Mouse (Mus musculus): ENCODE data around the gene Abcd3.
A peak's percentile ranks its signal among the peaks of the same experiment; 100 is the strongest.

- TF ChIP-seq CTCF (IDR thresholded peaks at IDR 0.05) (no peak), EP300 (IDR thresholded peaks at IDR 0.05) (peak; percentile 47; the same call in 1 of the 2 replicates)
These were observed 38.8 kb upstream of the Abcd3 start for GRCm38 (mm10) chr3:121853781-121854520.

Data from lung, postnatal 0 days (tissue).